Mouse (Mus musculus): ENCODE results near the gene Muc13. TPM values are rescaled to one million over a fixed set of nuclear protein-coding genes. Genes with fewer than 3 reads are reported as not detected.

Gene Muc13
- polyA plus RNA-seq, 1 experiment from 2014 or later: 0.99 TPM

Other genes starting within 250 kb of the Muc13 start
- gene Heg1, start 109.7 kb upstream of the Muc13 start, polyA plus RNA-seq (2015; fragmentation: Nextera tagmentation; extraction: Ambion mirVana): 4.9 and 5.7 TPM in 2 replicates
- 16.2 and 18.5 TPM in 2 replicates for gene Itgb5, start 35.6 kb downstream of the Muc13 start, polyA plus RNA-seq (2015; fragmentation: Nextera tagmentation; extraction: Ambion mirVana)
- 34.0 and 35.1 TPM in 2 replicates for gene Umps, start 173.0 kb downstream of the Muc13 start, polyA plus RNA-seq (2015; fragmentation: Nextera tagmentation; extraction: Ambion mirVana)